Mouse (Mus musculus): ENCODE results near the gene Lrrc74a. TPM values are rescaled to one million over a fixed set of nuclear protein-coding genes. Genes with fewer than 3 reads are reported as not detected.
A peak's percentile ranks its signal among the peaks of the same experiment; 100 is the strongest.

Gene Lrrc74a
- polyA plus RNA-seq, 1 experiment from 2014 or later: not detected

DNA sequence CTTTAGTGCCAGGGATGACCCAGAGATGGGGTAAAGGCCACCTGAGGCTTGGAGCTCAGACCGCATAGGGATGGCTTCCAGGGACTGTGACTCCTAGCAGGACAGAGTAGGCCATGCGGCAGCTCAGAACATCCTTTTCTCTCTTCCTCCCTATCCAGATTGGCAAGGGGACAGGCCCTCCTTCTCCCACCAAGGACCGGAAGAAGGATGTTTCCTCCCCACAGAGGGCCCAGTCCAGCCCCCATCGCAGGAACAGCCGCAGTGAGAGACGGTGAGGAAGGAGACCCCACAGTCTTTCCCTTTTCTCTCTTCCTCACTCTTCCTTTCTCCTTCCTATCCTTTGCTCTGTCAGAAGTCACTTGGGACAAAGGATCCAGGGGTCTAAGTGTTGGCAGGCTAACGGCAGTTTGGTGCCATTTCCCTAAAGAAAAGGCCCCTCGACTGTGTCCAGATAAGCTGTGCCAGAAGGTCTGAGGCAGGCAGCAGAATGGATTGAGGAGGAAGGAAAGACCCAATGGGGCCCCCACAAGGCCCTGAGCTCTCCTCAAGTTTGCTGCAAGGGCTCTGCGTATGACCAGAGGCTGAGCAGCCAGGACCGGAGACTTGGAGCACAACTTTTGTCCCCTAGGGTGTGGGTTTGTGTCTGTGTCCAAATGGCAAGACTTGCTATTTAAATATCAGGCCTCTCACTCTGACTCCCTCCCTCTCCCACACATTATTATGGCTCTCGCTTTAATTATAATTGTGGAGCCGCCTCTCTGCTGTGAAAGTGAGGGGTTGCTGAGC, 43.3 kb upstream of the Lrrc74a start:
- no peak overlapping the region for H3K4me2 ChIP-seq (ENCODE audit: low read depth, low read length)
- peaks cover 3% of the 10 kb centered on the region; the same call in 1 of the 2 replicates for H3K4me1 ChIP-seq (ENCODE audit: insufficient read depth)
- 0 out of 2 replicates have a peak overlapping the region, but pooled peaks have one; percentile 34 for H3K27ac ChIP-seq (ENCODE audit: low read depth)
- no peak overlapping the region for H3K9ac ChIP-seq (replicated peaks)
- no peak for DNase-seq
- no peaks in the 10 kb centered on the region for H3K27me3 ChIP-seq (ENCODE audit: insufficient read depth, low read length)
- 41% methylated on average over 12 of the region's 12 CpGs for WGBS (ENCODE audit: insufficient replicate concordance)
- no peaks in the 10 kb centered on the region for H3K36me3 ChIP-seq (replicated peaks; ENCODE audit: insufficient read depth, low read length)
- ATAC-seq: no peak
- H3K4me3 ChIP-seq (ENCODE audit: low read depth, low read length): no peak overlapping the region
- TF ChIP-seq CTCF (IDR thresholded peaks at IDR 0.05; ENCODE audit: low read depth) (no peak), EP300 (IDR thresholded peaks at IDR 0.05; ENCODE audit: low read depth) (no peak)
- H3K9me3 ChIP-seq (ENCODE audit: low read length): no peaks in the 10 kb centered on the region

DNA sequence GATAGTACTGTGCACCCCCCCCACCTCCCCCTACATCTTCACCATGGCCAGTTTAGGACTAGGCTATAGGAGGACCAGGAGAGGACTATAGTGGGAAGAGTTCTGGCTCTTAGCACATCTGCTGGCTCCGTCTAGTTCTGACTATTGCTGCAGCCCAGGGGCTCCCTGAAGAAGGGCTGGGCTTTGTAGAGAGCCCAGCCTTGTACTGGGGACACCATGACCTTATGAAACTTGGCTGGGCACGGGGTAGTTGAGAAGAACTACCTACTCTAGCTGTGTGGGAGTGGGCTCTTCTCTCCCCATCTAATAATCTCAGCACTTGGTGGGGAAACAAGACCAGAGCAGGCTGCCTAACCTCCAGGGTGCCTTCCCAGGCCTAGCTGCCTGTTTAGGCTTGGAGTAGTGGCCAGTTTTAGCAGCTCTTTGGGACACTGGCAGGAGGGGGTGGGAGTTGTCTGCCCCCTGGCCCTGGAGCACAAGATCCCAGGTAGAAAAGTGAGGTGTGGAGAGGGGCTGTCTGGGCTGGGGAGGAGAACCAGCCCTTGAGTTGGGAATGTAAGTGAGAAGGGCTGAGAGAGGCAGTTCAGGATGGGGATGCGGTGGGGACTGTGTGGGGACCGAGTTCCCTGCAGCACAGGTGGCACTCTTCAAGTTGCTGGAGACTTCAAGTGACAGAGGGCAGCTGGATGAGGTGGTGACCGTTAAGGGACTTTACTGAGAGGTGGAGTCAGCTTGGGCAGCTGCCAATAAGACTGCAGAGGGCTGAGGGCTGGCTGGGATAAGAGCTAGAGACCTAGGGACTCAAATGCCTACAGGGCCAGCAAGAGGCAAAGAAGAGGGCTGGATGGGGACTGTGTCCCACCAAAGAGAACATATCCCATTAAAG, 41.5 kb upstream of the Lrrc74a start:
- DNase-seq (no peak), ATAC-seq (no peak)
- H3K27ac ChIP-seq (ENCODE audit: low read depth): no peak overlapping the region
- no peaks in the 10 kb centered on the region for H3K27me3 ChIP-seq (ENCODE audit: insufficient read depth, low read length)
- TF ChIP-seq EP300 (IDR thresholded peaks at IDR 0.05; ENCODE audit: low read depth) (no peak), CTCF (IDR thresholded peaks at IDR 0.05; ENCODE audit: low read depth) (no peak)
- H3K4me3 ChIP-seq (ENCODE audit: low read depth, low read length): no peak overlapping the region
- H3K4me1 ChIP-seq (ENCODE audit: insufficient read depth): no peaks in the 10 kb centered on the region
- no peaks in the 10 kb centered on the region for H3K36me3 ChIP-seq (replicated peaks; ENCODE audit: insufficient read depth, low read length)
- no peak overlapping the region for H3K9ac ChIP-seq (replicated peaks)
- H3K9me3 ChIP-seq (ENCODE audit: low read length): no peaks in the 10 kb centered on the region
- 56% methylated on average over 5 of the region's 5 CpGs for WGBS (ENCODE audit: insufficient replicate concordance)
- no peak overlapping the region for H3K4me2 ChIP-seq (ENCODE audit: low read depth, low read length)

DNA sequence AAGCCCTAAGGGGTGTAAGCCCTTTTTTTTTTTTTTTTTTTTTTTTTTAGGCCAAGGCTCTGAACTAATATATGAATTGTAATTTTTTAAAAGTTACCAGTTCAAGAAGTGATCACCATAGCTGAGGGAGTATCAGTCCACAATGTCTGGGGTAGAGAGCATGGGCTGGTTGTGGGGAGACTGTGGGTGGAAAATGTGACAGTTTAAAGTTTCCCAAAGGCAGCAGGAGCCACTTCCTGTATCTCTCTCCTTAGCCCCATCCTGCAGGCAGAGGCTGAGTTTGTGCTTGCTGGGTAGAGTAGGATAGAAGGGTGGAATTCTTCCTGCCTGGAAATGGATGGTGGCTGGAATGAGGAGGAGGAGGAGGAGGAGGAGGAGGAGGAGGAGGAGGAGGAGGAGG, 40.8 kb upstream of the Lrrc74a start:
- H3K36me3 ChIP-seq (replicated peaks; ENCODE audit: insufficient read depth, low read length): no peaks in the 10 kb centered on the region
- no peak overlapping the region for H3K4me2 ChIP-seq (ENCODE audit: low read depth, low read length)
- no peaks in the 10 kb centered on the region for H3K4me1 ChIP-seq (ENCODE audit: insufficient read depth)
- ATAC-seq: no peak
- H3K4me3 ChIP-seq (ENCODE audit: low read depth, low read length): no peak overlapping the region
- H3K9ac ChIP-seq (replicated peaks): no peak overlapping the region
- H3K9me3 ChIP-seq (ENCODE audit: low read length): no peaks in the 10 kb centered on the region
- H3K27me3 ChIP-seq (ENCODE audit: insufficient read depth, low read length): no peaks in the 10 kb centered on the region
- H3K27ac ChIP-seq (ENCODE audit: low read depth): no peak overlapping the region
- no peak for DNase-seq
- TF ChIP-seq CTCF (IDR thresholded peaks at IDR 0.05; ENCODE audit: low read depth) (no peak), EP300 (IDR thresholded peaks at IDR 0.05; ENCODE audit: low read depth) (no peak)

GRCm38 (mm10) chr12:86694441-86694840, 39.7 kb upstream of the Lrrc74a start:
- Histone ChIP-seq H3K4me3 (ENCODE audit: low read depth, low read length) (no peak overlapping the region), H3K4me2 (ENCODE audit: low read depth, low read length) (no peak overlapping the region), H3K27me3 (ENCODE audit: insufficient read depth, low read length) (no peaks in the 10 kb centered on the region), H3K9ac (replicated peaks) (no peak overlapping the region), H3K36me3 (replicated peaks; ENCODE audit: insufficient read depth, low read length) (no peaks in the 10 kb centered on the region), H3K4me1 (ENCODE audit: insufficient read depth) (no peaks in the 10 kb centered on the region), H3K27ac (ENCODE audit: low read depth) (no peak overlapping the region), H3K9me3 (ENCODE audit: low read length) (no peaks in the 10 kb centered on the region)
- ATAC-seq (no peak), DNase-seq (no peak)
- TF ChIP-seq EP300 (IDR thresholded peaks at IDR 0.05; ENCODE audit: low read depth) (no peak), CTCF (IDR thresholded peaks at IDR 0.05; ENCODE audit: low read depth) (no peak)
- WGBS (ENCODE audit: insufficient replicate concordance): 70% methylated on average over 1 of the region's 1 CpGs

DNA sequence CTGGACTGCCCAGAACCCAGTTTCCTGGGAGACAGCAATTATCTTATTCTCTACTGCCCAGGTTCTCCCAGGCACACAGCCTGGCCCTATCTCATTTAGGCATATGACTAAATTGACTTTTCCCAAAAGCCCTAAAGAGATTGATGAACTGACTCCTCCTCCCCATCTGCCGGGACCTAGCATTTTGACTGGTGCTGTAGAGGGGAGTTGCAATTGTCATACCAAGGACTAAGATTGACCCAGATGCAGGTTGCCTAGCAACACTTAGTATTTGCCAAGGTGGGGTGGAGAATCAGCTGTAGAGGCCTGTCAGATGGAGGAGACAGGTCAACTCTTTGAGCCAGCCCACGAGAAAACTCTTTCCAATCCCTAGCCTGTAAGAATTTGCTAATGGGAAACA, 36.2 kb upstream of the Lrrc74a start:
- H3K27me3 ChIP-seq (ENCODE audit: insufficient read depth, low read length): no peaks in the 10 kb centered on the region
- no peak overlapping the region for H3K9ac ChIP-seq (replicated peaks)
- no peak overlapping the region for H3K4me2 ChIP-seq (ENCODE audit: low read depth, low read length)
- no peaks in the 10 kb centered on the region for H3K4me1 ChIP-seq (ENCODE audit: insufficient read depth)
- no peaks in the 10 kb centered on the region for H3K36me3 ChIP-seq (replicated peaks; ENCODE audit: insufficient read depth, low read length)
- no peak overlapping the region for H3K4me3 ChIP-seq (ENCODE audit: low read depth, low read length)
- TF ChIP-seq EP300 (IDR thresholded peaks at IDR 0.05; ENCODE audit: low read depth) (no peak), CTCF (IDR thresholded peaks at IDR 0.05; ENCODE audit: low read depth) (no peak)
- DNase-seq: no peak
- 64% methylated on average over 2 of the region's 2 CpGs for WGBS (ENCODE audit: insufficient replicate concordance)
- H3K9me3 ChIP-seq (ENCODE audit: low read length): no peaks in the 10 kb centered on the region
- H3K27ac ChIP-seq (ENCODE audit: low read depth): no peak overlapping the region
- no peak for ATAC-seq

DNA sequence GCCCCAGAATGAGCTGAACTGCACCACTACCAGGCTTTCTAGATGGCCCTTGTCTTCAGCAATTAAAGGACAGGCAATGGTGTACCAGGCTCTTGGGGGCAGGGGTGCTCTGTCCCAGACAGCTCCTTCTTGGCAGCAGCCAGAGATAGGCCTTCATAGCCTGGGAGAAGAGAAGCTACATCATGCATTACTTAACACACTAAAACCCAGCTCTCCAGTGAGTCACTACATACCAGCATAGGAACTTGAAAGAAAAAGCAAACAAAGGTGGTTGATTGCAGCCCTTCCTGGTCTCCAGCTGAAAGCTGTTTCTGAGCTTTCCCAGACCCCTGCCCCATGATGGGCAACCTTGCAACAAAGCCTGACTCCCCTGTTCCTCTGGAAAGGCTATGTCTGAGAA, 35.6 kb upstream of the Lrrc74a start:
- no peak for DNase-seq
- Histone ChIP-seq H3K27me3 (ENCODE audit: insufficient read depth, low read length) (no peaks in the 10 kb centered on the region), H3K9ac (replicated peaks) (no peak overlapping the region), H3K27ac (ENCODE audit: low read depth) (no peak overlapping the region), H3K4me1 (ENCODE audit: insufficient read depth) (no peaks in the 10 kb centered on the region), H3K36me3 (replicated peaks; ENCODE audit: insufficient read depth, low read length) (no peaks in the 10 kb centered on the region), H3K4me3 (ENCODE audit: low read depth, low read length) (no peak overlapping the region), H3K4me2 (ENCODE audit: low read depth, low read length) (no peak overlapping the region), H3K9me3 (ENCODE audit: low read length) (no peaks in the 10 kb centered on the region)
- no peak for ATAC-seq
- TF ChIP-seq CTCF (IDR thresholded peaks at IDR 0.05; ENCODE audit: low read depth): no peak
- no peak for TF ChIP-seq EP300 (IDR thresholded peaks at IDR 0.05; ENCODE audit: low read depth)

Measured in liver, postnatal 0 days (tissue).